Mouse (Mus musculus) embryo, embryonic 10.5 days (tissue): ENCODE measurements around the gene Thumpd1.

Source experiments
- DNase-seq: peaks from one replicate; pipeline ENCODE4 v3.0.0-alpha.2; 2015; ENCODE audit warnings: low spot score

Thumpd1 gene

GRCm38 (mm10) chr7:119670395-119670794 is 50.2 kb downstream of the Thumpd1 start:
- no peak for DNase-seq

GRCm38 (mm10) chr7:119667893-119668292 is 52.7 kb downstream of the Thumpd1 start:
- no peak for DNase-seq
